Mouse (Mus musculus): Measurements from ENCODE around the gene Eef1g. TPM values are rescaled to one million over a fixed set of nuclear protein-coding genes. Genes with fewer than 3 reads are reported as not detected.
"Not testable (repeated sequence)": the region's sequence is repeated elsewhere in the genome, so short reads cannot be mapped to it uniquely, and the experiment has no call there.

Eef1g gene
- total RNA-seq, 1 experiment from 2014 or later = 731 TPM

DNA sequence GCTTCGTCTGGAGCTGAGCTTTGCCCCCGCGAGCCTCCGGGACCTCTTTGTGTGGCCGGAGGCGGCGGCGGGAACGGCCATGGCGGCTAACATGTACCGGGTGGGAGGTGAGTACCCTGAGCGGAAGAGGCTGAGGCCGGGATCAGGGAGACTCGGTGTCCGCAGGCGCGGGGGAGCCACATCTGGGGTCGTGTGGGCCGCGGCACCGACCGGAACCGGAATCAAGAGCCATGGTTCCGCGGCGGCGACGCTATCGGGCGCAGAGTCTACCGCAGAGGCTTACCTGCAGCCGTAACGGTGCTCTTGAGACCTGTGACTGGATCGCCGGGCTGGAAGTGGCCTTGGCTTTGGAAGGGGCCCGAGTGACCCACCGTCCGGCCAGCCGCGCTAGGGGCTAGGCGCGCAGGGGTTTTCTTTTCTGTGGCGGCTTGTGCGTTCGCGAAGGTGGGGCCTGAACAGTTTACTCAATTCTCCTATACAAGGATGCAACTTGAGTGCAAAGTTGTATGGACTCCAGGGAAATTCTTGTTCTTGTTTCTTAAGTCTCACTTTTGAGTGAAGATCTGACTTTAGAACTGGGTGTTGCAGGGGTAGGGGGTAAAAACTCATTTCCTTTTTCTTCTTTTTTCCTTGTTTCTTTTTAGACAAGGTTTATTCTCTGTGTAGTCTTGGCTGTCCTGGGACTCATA is 24.4 kb upstream of the Eef1g start:
- peak in 1 of 2 experiments; percentile 41; a peak in 2 of 4 replicates for ATAC-seq (replicated peaks in 1 of 2; ENCODE audit: insufficient read depth in 1 of 2, low FRiP score in 2 of 2, low TSS enrichment in 1 of 2, low read depth in 1 of 2, poor library complexity in 2 of 2, severe bottlenecking in 2 of 2)

DNA sequence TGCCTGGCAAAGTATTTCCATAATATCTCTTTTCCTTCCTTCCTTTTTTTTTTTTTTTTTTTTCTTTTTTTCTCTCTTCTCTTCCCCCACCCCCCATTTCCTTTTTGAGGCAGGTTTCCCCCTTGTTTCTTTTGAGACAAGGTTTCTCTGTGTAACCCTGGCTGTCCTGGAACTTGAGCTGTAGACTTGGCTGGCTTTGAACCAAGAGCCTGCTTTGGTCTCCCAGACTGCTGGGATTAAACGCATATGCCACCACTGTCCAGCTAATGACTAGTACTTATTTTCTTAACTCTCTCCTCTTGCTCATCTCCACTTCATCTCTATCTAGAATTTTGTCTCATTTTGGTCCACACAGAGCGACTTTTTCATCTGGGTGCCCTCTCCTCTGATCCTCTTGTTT is 23.8 kb upstream of the Eef1g start:
- no peak for ATAC-seq (replicated peaks in 1 of 2; ENCODE audit: insufficient read depth in 1 of 2, low FRiP score in 2 of 2, low TSS enrichment in 1 of 2, low read depth in 1 of 2, poor library complexity in 2 of 2, severe bottlenecking in 2 of 2)

DNA sequence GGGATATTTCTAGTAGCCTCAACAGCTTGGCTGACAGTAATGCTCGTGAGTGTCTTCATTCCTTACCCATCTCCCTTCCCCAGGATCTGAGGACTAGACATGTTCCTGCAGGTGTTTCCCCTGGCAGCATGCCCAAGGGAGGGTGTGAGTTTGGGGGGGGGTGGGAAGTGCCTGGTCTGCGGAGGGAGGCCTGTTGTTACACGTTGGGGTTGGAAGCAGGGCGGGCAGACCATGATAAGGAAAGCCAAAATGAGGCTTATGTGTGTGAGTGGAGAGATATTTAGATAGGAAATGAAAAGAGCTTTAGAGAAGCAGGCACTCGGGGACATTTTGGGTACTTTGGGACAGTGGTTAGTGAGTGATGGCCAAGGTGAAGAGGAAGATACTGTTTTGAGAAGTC is 22.8 kb upstream of the Eef1g start:
- no peak for ATAC-seq (replicated peaks in 1 of 2; ENCODE audit: insufficient read depth in 1 of 2, low FRiP score in 2 of 2, low TSS enrichment in 1 of 2, low read depth in 1 of 2, poor library complexity in 2 of 2, severe bottlenecking in 2 of 2)

DNA sequence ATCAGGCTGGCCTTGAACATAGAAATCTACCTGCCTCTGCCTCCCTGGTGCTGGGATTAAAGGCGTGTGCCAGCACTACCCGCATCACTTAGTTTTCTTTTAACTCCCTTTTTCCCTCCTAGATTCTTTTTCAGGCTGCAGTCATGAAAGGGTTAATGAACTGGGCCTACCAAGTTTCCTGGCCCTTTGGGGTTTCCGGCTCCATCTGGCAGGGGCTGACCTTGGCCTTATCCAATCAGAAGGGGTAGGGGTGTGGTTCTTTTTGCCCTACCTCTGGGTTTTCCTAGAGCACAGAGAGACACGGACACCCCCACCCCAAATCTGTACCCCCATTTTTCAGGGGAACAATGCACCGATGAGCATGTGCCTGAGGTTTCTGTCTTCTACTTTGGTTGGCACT is 22.1 kb upstream of the Eef1g start:
- no peak for ATAC-seq (replicated peaks in 1 of 2; ENCODE audit: insufficient read depth in 1 of 2, low FRiP score in 2 of 2, low TSS enrichment in 1 of 2, low read depth in 1 of 2, poor library complexity in 2 of 2, severe bottlenecking in 2 of 2)

DNA sequence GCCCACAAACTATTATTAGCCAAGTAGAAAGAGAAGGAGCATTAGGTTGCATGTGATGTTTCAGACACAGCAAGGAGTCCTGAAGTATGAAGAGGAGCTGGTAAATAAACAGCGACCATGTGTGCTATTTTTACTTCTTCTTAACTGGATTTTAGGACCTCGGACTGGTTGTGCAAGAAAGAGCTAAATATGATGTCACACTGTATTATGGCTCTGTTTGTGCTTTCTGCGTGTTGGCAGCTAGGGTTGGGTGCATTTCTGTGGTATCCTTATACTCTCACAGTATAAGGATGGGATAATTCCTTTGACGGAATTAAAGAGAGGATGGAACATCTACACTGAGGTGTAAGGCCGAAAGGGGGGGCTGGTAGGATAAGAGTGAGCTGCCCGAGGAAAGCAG is 21.6 kb upstream of the Eef1g start:
- ATAC-seq (replicated peaks in 1 of 2; ENCODE audit: insufficient read depth in 1 of 2, low FRiP score in 2 of 2, low TSS enrichment in 1 of 2, low read depth in 1 of 2, poor library complexity in 2 of 2, severe bottlenecking in 2 of 2) = no peak

DNA sequence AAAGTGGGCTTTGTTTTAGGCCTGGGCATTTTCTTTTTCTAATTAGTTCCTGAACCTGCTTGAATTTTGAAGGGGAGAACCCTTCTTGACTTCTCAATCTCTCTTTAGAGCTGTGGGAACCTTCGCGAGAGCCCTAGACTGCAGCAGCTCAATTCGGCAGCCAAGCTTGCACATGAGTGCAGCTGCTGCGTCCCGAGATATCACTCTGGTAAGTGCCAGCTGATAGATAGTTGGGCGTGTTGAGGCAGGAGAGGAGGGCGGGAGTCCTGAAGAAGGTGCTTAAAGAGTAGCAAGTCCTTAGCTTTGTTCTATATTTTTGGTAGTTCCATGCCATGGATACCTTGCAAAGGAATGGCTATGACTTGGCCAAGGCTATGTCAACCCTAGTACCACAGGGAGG is 19.9 kb upstream of the Eef1g start:
- no peak for ATAC-seq (replicated peaks in 1 of 2; ENCODE audit: insufficient read depth in 1 of 2, low FRiP score in 2 of 2, low TSS enrichment in 1 of 2, low read depth in 1 of 2, poor library complexity in 2 of 2, severe bottlenecking in 2 of 2)

DNA sequence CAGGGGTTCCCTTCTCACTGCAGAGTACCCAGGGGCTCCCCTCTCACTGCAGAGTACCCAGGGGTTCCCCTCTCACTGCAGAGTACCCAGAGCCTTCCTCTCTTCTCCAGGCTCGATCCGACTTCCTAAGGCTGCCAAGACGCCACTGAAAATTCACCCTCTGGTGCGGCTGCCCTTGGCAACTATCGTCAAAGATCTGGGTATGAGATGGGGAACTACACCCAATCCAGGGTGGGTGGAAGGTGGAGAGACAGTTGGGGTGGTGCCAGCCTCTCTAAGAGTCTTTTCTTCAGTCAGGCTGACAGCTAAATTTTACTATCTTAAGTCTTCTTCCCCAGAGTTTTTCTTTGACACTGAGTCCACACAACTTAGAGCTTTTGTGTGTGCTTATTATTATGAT is 16.7 kb upstream of the Eef1g start:
- ATAC-seq (replicated peaks in 1 of 2; ENCODE audit: insufficient read depth in 1 of 2, low FRiP score in 2 of 2, low TSS enrichment in 1 of 2, low read depth in 1 of 2, poor library complexity in 2 of 2, severe bottlenecking in 2 of 2) = no peak

DNA sequence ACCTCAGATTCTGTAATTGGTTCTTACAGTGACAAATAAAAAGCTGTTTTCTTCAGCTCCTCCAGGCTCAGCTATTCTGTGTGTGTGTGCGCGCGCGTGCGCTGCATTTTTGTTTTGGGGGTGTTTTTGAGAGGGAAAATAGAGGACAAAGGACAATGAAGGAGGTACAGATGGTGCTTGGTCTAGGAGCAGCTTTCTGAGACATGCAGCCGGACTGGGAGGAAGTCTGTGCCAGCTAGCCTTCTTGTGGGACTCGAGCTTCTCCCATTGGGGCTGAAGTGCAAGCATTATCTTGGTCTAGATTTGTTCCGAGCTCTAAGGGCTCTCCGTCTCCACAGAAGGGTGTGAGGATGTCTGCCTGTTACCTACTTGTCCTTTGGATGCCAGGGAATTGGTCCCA is 14.6 kb upstream of the Eef1g start:
- ATAC-seq (replicated peaks in 1 of 2; ENCODE audit: insufficient read depth in 1 of 2, low FRiP score in 2 of 2, low TSS enrichment in 1 of 2, low read depth in 1 of 2, poor library complexity in 2 of 2, severe bottlenecking in 2 of 2) = no peak

DNA sequence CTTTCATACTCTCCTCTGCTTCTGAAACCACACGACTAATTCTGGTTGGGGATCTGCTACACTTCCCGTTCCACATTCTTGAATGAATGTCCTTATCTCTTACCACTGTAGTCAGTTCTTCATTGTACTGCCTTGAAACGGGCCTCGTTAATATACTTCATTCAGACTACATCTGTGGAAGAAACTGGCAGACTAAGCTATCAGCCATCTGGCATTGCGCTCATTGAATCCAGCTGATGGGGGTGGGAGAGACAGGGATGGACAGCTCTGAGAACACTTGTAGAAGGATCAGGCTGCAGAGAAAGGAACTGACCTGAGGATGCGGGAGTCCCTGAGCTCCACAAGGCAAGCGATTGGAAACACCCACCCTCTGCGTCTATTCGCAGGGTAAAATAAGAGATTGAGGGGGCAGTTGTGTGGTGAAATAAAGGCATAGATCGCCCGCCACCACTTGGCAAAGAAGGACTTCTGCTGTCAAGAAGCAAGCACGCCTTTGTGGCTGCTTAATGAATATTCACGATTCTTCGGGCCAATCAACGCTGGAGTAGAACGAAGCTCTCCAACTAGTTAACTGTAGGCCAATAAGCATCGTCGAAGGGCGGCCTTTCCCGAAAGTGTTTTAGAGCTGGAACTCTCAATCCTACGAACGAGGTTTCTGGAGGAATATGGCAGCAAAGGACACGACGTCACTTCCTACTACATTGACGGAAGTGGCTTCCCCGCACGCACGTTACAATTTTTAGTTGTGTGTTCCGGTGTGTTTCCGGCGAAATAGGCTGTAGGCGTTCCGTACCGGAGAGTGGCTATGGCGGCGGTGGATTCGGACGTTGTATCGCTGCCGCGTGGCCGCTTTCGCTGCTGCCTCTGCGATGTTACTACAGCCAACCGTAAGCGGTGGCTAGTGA is 13.5 kb upstream of the Eef1g start, which contains the start of gene Tut1:
Gene Tut1, plus strand, starts transcription at position 713 of the 905 bp plus-strand sequence.
- ATAC-seq (replicated peaks in 1 of 2; ENCODE audit: insufficient read depth in 1 of 2, low FRiP score in 2 of 2, low TSS enrichment in 1 of 2, low read depth in 1 of 2, poor library complexity in 2 of 2, severe bottlenecking in 2 of 2) = peak; percentile 94 to 96

DNA sequence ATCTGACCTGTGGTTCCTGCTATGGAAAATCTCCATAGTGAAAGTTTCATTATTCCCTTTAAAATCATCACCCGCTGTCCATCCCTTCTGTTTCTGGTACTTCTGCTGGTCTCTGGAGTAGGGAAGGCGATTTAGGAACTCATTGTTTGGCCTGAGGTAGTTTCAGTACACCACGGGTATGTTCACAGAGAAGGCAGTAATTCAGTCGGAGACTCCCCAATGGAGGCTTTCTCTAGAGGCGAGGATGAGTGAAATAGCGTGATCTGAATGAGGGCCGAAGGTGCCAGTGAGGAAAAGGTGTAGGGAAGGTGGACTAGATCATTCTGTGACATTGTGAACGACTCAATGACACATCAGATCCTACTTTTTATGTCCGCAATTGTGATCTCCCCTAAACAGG is 12.7 kb upstream of the Eef1g start:
- no peak for ATAC-seq (replicated peaks in 1 of 2; ENCODE audit: insufficient read depth in 1 of 2, low FRiP score in 2 of 2, low TSS enrichment in 1 of 2, low read depth in 1 of 2, poor library complexity in 2 of 2, severe bottlenecking in 2 of 2)

DNA sequence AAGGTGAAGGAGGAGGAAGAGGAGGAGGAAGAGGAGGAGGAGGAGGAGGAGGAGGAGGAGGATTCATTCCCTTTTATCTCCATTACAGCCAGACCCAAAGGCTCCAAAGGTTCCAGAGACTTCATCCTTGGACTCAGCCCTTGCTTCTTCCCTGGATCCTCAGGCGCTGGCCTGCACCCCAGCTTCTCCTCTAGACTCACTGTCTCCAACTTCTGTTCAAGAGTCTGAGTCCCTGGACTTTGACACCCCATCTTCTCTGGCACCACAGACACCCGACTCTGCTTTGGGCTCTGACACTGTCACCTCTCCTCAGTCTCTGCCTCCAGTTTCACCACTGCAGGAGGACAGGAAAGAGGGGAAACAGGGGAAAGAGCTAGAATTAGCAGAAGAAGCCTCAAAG is 4.6 kb upstream of the Eef1g start:
- ATAC-seq (replicated peaks in 1 of 2; ENCODE audit: insufficient read depth in 1 of 2, low FRiP score in 2 of 2, low TSS enrichment in 1 of 2, low read depth in 1 of 2, poor library complexity in 2 of 2, severe bottlenecking in 2 of 2) = no peak

DNA sequence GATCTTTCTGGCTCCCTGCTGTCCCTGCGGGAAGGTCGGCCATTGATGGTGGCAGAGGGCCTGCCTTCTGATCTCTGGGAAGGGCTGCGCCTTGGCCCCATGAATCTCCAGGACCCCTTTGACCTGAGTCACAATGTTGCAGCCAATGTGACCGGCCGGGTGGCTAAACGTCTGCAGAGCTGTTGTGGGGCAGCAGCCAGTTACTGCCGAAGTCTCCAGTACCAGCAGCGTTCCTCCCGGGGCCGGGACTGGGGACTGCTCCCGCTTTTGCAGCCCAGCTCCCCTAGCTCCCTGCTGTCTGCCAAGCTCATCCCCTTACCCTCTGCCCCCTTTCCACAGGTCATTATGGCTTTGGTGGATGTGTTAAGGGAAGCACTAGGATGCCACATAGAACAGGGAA is 1.8 kb upstream of the Eef1g start:
- no peak for ATAC-seq (replicated peaks in 1 of 2; ENCODE audit: insufficient read depth in 1 of 2, low FRiP score in 2 of 2, low TSS enrichment in 1 of 2, low read depth in 1 of 2, poor library complexity in 2 of 2, severe bottlenecking in 2 of 2)

DNA sequence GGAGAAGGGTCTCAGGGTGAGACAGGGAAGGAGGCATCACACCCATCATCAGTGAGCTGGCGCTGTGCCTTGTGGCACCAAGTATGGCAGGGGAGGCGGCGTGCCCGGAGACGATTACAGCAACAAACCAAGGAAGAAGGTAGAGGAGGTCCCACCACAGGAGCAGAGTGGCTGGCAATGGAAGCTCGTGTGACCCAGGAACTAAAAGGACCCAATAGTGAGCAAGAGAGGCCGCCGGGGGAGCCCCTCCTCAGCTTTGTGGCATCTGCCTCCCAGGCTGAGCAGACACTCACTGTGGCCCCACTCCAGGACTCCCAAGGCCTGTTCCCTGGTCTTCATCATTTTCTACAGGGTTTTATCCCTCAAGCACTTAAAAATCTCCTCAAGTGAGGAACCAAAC is 1.1 kb upstream of the Eef1g start:
- ATAC-seq (replicated peaks in 1 of 2; ENCODE audit: insufficient read depth in 1 of 2, low FRiP score in 2 of 2, low TSS enrichment in 1 of 2, low read depth in 1 of 2, poor library complexity in 2 of 2, severe bottlenecking in 2 of 2) = no peak

DNA sequence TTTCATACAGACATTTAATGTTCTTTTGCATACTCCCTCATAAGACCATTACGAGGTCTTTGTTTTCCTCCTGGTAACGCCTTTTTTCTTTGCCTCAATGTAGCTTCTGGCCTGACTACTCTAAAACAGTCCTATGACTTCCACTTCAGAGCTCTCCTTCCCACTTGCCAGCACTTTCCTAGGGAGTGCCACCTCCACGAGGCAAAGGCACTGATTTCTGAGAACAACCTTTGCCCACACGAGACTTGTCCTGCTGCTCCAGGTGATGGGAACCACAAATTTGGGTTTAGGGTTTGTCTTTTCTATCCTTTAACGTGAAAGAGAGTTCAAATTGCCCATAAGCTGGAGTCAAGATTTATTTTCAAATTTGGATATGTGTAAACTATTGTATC is 647 bp upstream of the Eef1g start:
- no peak for ATAC-seq (replicated peaks in 1 of 2; ENCODE audit: insufficient read depth in 1 of 2, low FRiP score in 2 of 2, low TSS enrichment in 1 of 2, low read depth in 1 of 2, poor library complexity in 2 of 2, severe bottlenecking in 2 of 2)

DNA sequence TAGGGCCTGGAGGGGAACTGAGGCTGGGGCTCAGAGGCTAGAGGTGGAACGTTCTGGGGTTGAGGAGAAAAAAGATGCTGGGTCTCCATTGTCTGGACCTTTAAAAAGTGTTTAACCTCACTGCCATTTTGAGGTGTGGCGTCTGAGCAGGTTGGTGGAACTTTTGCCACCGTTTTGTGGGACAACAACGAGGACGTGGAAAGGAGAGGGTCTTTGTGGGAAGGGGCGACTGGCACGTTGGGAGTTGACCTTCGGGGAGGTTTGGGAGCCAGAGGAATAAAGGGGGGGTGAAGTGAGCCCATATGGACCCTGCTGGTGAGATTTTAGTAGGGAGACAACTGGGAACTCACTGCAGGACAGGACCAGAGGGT is 517 bp downstream of the Eef1g start:
- ATAC-seq (replicated peaks in 1 of 2; ENCODE audit: insufficient read depth in 1 of 2, low FRiP score in 2 of 2, low TSS enrichment in 1 of 2, low read depth in 1 of 2, poor library complexity in 2 of 2, severe bottlenecking in 2 of 2) = no peak

DNA sequence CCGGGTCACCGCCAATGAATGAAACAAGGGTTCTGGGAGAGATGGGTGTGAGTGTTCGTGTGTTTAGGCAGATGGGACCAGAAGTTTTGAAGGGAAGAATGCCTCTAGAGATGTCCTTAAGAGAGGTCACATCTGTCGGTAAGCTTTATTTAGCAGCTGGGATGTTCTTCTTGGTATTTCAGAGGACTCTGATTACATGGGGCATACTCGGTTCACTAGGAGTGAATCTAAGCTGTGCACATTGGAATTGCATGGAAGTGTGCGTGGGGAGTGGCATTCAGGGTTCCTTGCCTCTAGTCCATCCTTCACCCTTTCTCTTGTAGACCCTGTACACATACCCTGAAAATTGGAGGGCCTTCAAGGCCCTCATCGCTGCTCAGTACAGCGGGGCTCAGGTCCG is 1.1 kb downstream of the Eef1g start:
- no peak for ATAC-seq (replicated peaks in 1 of 2; ENCODE audit: insufficient read depth in 1 of 2, low FRiP score in 2 of 2, low TSS enrichment in 1 of 2, low read depth in 1 of 2, poor library complexity in 2 of 2, severe bottlenecking in 2 of 2)

DNA sequence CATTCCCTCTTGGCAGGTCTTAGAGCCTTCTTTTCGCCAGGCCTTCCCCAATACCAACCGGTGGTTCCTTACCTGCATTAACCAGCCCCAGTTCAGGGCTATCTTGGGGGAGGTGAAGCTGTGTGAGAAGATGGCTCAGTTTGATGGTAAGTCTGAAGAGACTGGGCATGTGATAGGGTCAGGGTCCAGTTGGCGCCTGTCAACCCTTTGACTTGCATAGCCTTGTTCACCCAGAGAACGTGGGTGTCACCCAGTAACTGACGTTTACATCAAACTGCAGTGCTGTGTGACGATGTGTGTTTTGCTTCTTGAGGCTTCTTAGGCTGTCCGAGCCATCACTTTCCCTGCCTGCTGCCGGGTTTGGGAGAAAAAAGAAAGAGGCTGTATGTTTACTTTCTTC is 5.7 kb downstream of the Eef1g start:
- not testable (repeated sequence) for ATAC-seq (replicated peaks in 1 of 2; ENCODE audit: insufficient read depth in 1 of 2, low FRiP score in 2 of 2, low TSS enrichment in 1 of 2, low read depth in 1 of 2, poor library complexity in 2 of 2, severe bottlenecking in 2 of 2)

DNA sequence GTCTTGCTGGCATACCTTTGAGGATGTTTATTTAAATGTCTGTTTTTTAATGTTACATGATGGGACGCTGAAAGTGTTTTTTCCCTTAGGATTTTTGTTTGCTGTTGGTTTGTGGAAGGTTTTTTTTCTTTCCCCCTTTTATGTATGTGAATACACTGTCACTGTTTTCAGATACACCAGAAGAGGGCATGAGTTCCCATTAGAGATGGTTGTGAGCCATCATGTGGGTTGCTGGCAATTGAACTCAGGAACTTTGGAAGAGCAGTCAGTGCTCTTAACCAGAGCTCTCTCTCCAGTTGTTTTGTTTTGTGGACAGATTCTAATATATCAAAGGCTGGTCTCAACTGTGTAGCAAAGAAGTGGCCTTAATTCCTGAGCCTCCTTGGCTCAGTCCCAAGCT is 7.8 kb downstream of the Eef1g start:
- ATAC-seq (replicated peaks in 1 of 2; ENCODE audit: insufficient read depth in 1 of 2, low FRiP score in 2 of 2, low TSS enrichment in 1 of 2, low read depth in 1 of 2, poor library complexity in 2 of 2, severe bottlenecking in 2 of 2) = no peak

DNA sequence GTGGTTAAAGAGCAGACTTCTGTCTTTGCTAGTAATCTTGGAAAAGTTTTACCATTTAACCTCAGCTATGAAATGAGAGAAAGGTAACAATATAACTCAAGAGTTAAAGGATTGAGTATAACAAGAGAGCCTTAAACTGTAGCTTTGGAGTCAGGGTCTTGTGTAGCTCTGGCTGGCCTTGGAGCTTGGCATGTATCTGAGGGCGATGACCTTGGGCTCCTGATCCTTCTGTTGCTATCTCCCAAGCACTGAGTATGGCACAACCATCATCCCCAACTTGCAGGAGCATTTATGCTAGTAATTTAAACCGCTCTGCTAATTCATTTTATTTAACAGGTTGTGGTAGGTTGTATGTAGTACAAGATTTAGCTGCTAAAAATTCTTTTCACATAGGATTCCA is 8.7 kb downstream of the Eef1g start:
- ATAC-seq (replicated peaks in 1 of 2; ENCODE audit: insufficient read depth in 1 of 2, low FRiP score in 2 of 2, low TSS enrichment in 1 of 2, low read depth in 1 of 2, poor library complexity in 2 of 2, severe bottlenecking in 2 of 2) = no peak

Measured in hematopoietic stem cell, adult 5-6 weeks (primary cell).